Mouse (Mus musculus) midbrain, embryonic 15.5 days (tissue): Measurements from ENCODE around the gene Slc24a3. TPM values are rescaled to one million over a fixed set of nuclear protein-coding genes. Genes with fewer than 3 reads are reported as not detected.
A peak's percentile ranks its signal among the peaks of the same experiment; 100 is the strongest.

ENCODE experiments used
- ATAC-seq: fragments of 200-750 bp; cut with Nextera tagmentation; replicated peaks from 2 replicates; pipeline ENCODE4 v1.8.0; 2017; ENCODE audit warnings: moderate TSS enrichment
- H3K27ac ChIP-seq: fragments of 300-500 bp; sonication (generic); 2 replicates; pipeline ENCODE4 v1.5.1; 2015; ENCODE audit warnings: mild to moderate bottlenecking, inconsistent platforms
- H3K27me3 ChIP-seq: fragments of 300-500 bp; sonication (generic); replicated peaks from 2 replicates; pipeline ENCODE4 v1.6.1; 2015; ENCODE audit warnings: inconsistent platforms
- H3K36me3 ChIP-seq: fragments of 300-500 bp; sonication (generic); replicated peaks from 2 replicates; pipeline ENCODE4 v1.6.1; 2015; ENCODE audit warnings: inconsistent platforms
- H3K4me1 ChIP-seq: fragments of 300-500 bp; sonication (generic); 2 replicates; pipeline ENCODE4 v1.6.1; 2015; ENCODE audit warnings: inconsistent platforms
- H3K4me2 ChIP-seq: fragments of 300-500 bp; sonication (generic); 2 replicates; pipeline ENCODE4 v1.6.1; 2015; ENCODE audit warnings: inconsistent platforms, mild to moderate bottlenecking, moderate library complexity
- H3K4me3 ChIP-seq: fragments of 300-500 bp; sonication (generic); 2 replicates; pipeline ENCODE4 v1.5.1; 2015; ENCODE audit warnings: mild to moderate bottlenecking, inconsistent platforms
- H3K9ac ChIP-seq: fragments of 300-500 bp; sonication (generic); 2 replicates; pipeline ENCODE4 v1.6.1; 2015; ENCODE audit warnings: mild to moderate bottlenecking, inconsistent platforms
- H3K9me3 ChIP-seq: fragments of 300-500 bp; sonication (generic); 2 replicates; pipeline ENCODE4 v1.6.1; 2016; ENCODE audit warnings: inconsistent platforms
- WGBS: fragments of 180-500 bp; shearing (Covaris S2); methylation state at CpG from one replicate; pipeline ENCODE4 v1.1.7; 2015; ENCODE audit warnings: mixed read lengths; 5-methylcytosine and 5-hydroxymethylcytosine counted together
- polyA plus RNA-seq: library from polyadenylated mRNA; unstranded; fragments of >200 nt; fragmentation: Nextera tagmentation; extraction: Ambion mirVana; gene quantifications from 2 replicates; pipeline ENCODE4 v1.2.1, GENCODE M21; 2015

Slc24a3 gene
- polyA plus RNA-seq, 1 experiment from 2014 or later: 17.4 TPM

DNA sequence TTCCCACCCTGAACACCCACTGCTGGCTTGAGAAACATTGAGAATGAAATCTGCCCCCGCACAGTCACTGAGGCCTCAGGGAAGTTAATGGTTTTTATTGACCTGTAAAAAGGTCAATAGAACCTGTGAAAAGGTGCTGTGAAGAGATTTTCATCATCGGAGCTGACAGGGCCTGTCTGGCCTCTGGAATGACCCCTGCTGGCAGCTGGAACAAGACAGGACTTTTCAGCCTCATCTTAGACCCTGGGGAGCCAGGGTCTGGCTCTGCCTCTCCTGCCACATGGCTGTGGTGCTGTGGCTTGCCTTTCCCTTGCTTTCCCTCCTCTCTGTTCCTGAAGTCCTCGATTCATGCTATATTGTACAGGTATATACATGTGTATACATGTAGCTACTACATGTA lies 228.2 kb downstream of the Slc24a3 start:
- H3K27me3 ChIP-seq: no peaks in the 10 kb centered on the region
- peaks cover 15% of the 10 kb centered on the region for H3K4me1 ChIP-seq
- H3K9me3 ChIP-seq: no peaks in the 10 kb centered on the region
- H3K4me3 ChIP-seq: no peak overlapping the region
- no peak overlapping the region for H3K27ac ChIP-seq
- no peaks in the 10 kb centered on the region for H3K36me3 ChIP-seq
- ATAC-seq: no peak
- no peak overlapping the region for H3K9ac ChIP-seq
- no peak overlapping the region for H3K4me2 ChIP-seq
- WGBS: 65% methylated on average over 3 of the region's 3 CpGs

DNA sequence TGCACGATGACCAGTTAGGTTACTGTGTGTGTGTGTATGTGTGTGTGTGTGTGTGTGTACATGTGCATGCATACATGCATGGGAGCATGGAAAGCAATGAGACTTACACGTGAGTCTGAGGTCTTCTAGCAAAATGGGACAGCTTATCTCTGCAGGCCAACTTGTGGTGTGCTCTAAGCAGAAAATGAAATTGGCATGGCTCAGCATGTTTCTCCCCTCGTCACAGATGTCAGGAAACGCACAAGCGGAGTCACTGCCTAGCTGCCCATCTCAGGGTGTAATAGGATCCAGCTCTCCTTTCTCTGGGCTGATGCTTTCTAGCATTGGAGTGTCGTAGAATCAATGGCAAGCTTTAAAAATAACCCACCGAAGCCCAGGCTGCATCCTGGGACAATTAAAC lies 229.0 kb downstream of the Slc24a3 start:
- H3K36me3 ChIP-seq: no peaks in the 10 kb centered on the region
- H3K4me3 ChIP-seq: no peak overlapping the region
- no peak overlapping the region for H3K9ac ChIP-seq
- H3K27ac ChIP-seq: peak overlapping the region; percentile 65
- H3K27me3 ChIP-seq: no peaks in the 10 kb centered on the region
- 45% methylated on average over 7 of the region's 7 CpGs for WGBS
- no peaks in the 10 kb centered on the region for H3K9me3 ChIP-seq
- H3K4me1 ChIP-seq: peaks cover 15% of the 10 kb centered on the region
- H3K4me2 ChIP-seq: no peak overlapping the region
- ATAC-seq: peak; percentile 65; the same call in 1 of the 2 replicates

DNA sequence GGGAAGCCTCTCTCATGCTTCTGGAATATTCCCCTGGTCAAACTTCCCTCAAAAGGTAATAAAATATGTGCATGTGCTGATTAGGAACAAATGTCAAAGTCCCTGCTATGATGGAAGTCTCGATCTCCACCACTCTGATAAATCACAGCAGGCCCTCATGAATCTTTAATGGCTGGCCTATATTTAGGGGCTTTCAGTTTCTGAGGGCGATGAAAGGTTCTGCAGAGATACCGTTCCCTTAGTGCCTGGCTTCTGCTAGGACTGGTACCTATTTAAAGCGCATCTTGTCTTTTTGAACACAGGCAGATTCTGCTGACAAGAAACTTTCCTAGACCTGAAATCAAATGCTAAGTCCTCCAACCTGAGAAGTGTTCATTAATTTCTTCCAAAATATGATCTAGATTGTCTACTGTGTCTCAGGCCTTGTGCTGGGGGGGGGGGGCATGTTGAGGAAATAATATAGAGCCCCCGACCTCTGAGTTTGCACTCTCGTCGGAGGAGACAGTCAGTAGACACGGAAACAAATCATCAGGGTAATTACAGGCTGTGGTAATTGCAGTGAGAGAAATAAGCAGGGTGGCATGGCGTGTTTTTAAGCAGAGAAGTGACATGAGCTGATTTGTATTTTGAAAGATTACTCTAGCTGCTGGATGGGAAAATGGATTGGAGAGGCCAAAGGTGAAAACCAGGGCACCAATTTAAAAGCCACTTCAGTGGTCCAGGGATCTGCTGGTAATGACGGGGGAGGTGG lies 230.1 kb downstream of the Slc24a3 start:
- H3K4me3 ChIP-seq: no peak overlapping the region
- no peak overlapping the region for H3K4me2 ChIP-seq
- peaks cover 15% of the 10 kb centered on the region for H3K4me1 ChIP-seq
- H3K9me3 ChIP-seq: no peaks in the 10 kb centered on the region
- ATAC-seq: peak; percentile 56
- H3K27ac ChIP-seq: peak overlapping the region; percentile 65
- no peak overlapping the region for H3K9ac ChIP-seq
- no peaks in the 10 kb centered on the region for H3K27me3 ChIP-seq
- H3K36me3 ChIP-seq: no peaks in the 10 kb centered on the region
- 53% methylated on average over 10 of the region's 10 CpGs for WGBS

DNA sequence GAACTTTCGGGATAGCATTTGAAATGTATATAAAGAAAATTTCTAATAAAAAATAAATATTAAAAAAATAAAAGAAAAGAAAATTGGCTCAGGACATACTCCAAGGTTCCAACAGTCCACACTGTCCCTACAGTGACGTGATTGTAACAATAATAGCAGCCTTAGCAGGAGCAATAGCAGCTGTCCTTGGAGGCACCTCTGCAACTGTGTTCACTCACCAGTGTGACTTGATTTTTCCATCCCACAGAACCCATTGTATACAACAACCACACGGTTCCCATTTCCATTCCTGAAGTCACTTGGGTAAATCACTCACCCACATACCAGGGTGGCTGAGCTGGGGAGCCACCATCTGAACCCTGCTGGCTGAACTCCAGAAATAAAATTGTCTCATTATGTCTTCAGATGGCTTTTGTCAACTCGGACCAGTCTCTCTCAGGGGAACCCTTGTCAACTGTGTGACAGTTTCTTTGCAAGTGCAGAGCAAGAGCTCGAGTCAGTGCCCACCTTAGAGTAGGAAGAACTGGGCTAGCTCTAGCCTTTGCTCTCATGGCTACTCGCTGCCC lies 233.8 kb downstream of the Slc24a3 start:
- no peak overlapping the region for H3K4me3 ChIP-seq
- ATAC-seq: no peak
- 53% methylated on average over 6 of the region's 6 CpGs for WGBS

DNA sequence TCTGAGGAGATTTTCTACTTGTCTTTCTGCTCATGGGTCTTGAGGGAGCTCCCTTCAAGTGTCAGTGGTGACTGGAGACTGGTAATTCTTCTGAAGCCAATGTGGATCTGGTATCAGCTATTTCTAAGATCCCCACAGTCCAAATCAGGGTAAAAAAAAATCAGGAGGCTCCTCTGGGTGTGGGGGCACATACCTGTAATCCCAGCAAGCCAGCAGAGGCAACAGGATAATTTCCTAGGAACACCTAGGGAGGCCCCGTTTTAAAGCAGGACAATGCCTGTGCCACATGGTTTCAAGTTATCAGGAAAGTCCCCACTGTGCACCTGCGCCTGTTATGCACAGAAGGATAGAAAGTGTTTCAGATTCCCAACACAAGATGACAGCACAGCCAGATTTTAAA lies 234.4 kb downstream of the Slc24a3 start:
- H3K27ac ChIP-seq: no peak overlapping the region
- H3K9ac ChIP-seq: no peak overlapping the region
- no peaks in the 10 kb centered on the region for H3K9me3 ChIP-seq
- no peak overlapping the region for H3K4me2 ChIP-seq
- H3K27me3 ChIP-seq: no peaks in the 10 kb centered on the region
- 69% methylated on average over 2 of the region's 2 CpGs for WGBS
- H3K4me3 ChIP-seq: no peak overlapping the region
- H3K36me3 ChIP-seq: no peaks in the 10 kb centered on the region
- no peak for ATAC-seq
- H3K4me1 ChIP-seq: peaks cover 20% of the 10 kb centered on the region

More for the DNA sequence above, 233.8 kb downstream of the Slc24a3 start:
- Histone ChIP-seq H3K27me3 (no peaks in the 10 kb centered on the region), H3K4me2 (no peak overlapping the region), H3K27ac (no peak overlapping the region), H3K9me3 (no peaks in the 10 kb centered on the region), H3K4me1 (peaks cover 24% of the 10 kb centered on the region), H3K36me3 (no peaks in the 10 kb centered on the region), H3K9ac (no peak overlapping the region)

DNA sequence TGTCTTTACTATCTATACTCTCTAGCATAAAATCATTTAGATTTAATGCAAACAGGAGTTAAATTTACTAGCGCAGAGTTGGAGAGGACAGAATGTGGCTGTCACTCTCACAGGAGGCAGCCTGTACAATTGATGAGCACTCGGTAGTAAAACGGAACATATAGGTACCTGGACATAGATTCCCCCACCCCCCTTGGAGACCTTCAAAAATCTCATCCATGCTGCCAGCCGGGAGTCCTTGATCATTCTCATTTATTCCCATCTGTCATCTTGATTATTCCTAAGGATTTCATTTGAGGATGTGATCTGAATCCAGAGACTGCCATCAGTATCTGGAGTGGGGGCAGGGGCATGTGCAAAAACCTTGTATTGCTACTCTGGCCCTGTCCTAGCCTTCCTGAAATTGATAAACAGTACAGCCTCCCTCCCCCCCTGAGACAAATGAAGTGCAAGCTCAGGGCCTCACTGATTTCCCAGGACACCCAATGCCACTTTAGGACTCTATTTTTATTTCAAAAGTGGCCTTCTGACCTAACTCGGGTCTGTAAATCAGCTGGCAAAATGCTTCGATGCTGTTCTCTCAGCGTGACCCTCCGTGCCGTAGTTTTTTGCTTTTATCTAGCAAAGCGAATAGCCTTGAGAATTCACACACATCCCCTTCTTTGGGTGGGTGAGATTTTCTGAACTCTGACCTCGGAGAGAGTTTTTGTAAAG lies 237.4 kb downstream of the Slc24a3 start:
- H3K9me3 ChIP-seq: no peaks in the 10 kb centered on the region
- H3K4me1 ChIP-seq: peaks cover 15% of the 10 kb centered on the region
- H3K27me3 ChIP-seq: no peaks in the 10 kb centered on the region
- ATAC-seq: peak; percentile 77
- no peak overlapping the region for H3K27ac ChIP-seq
- WGBS: 18% methylated on average over 11 of the region's 11 CpGs
- H3K4me3 ChIP-seq: no peak overlapping the region
- H3K36me3 ChIP-seq: no peaks in the 10 kb centered on the region
- H3K9ac ChIP-seq: no peak overlapping the region
- no peak overlapping the region for H3K4me2 ChIP-seq

DNA sequence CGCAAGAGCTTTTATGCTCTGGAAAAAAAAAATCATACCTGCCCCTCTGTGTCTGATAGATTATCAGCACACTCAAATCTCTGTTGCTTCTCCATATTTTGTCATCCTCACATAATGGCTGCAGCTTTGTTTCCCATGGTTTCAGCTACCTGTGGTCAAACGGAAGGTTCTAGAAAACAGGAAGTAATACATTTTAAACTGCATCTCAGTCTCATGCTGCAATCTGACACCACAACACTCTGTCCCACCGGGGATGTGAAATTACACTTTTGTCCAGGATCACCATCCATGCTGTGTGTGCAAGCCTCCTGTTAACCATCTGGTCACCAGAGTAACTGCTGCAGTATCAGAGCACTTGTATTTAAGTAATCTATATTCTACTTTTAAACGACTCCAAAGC lies 238.2 kb downstream of the Slc24a3 start:
- no peak for ATAC-seq
- Histone ChIP-seq H3K36me3 (no peaks in the 10 kb centered on the region), H3K9ac (no peak overlapping the region), H3K4me3 (no peak overlapping the region), H3K4me2 (no peak overlapping the region), H3K4me1 (peaks cover 15% of the 10 kb centered on the region), H3K9me3 (no peaks in the 10 kb centered on the region), H3K27me3 (no peaks in the 10 kb centered on the region), H3K27ac (no peak overlapping the region)
- WGBS: 42% methylated on average over 4 of the region's 4 CpGs

DNA sequence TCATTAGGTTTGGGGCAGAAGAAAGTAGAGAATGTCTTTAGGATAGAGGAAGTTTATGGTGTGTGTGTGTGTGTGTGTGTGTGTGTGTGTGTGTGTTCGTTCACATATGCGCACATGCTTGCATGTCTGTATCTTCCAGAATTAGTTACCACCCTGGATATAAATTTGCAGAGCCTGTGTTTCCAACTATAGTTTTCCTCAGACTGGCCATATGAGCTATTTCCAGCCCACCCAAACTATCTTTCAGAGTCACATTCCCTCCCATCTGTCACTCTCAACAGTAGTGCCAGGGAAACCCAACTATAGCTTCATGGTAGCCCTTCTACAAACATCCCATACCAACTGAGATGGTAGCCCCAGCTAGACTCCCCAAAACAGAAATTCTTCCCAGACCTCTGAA lies 250.2 kb downstream of the Slc24a3 start:
- ATAC-seq: no peak
- Histone ChIP-seq H3K27me3 (no peaks in the 10 kb centered on the region), H3K27ac (no peak overlapping the region), H3K36me3 (no peaks in the 10 kb centered on the region), H3K4me1 (peaks cover 9% of the 10 kb centered on the region; the same call in 1 of the 2 replicates), H3K9ac (no peak overlapping the region), H3K4me2 (no peak overlapping the region), H3K4me3 (no peak overlapping the region), H3K9me3 (no peaks in the 10 kb centered on the region)
- 95% methylated on average over 2 of the region's 2 CpGs for WGBS

DNA sequence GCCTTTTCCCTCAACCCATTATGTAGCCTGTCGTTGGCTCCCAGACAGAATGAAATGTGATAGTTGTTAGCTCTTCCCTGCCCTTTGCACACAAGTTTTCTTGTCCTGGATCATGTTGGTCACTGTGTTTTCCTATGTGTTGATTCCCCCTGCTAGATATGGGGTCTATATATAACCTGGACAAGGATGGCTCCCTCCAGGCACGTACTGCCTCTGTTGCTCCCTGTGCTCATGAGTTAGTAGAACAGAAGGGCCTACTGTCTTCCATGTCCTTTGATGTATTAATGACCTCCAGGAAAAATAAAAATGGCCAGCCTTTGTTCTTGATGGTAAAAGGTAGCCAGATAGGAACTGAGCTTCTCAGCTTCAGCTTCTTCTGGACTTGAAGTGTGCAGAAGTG lies 251.5 kb downstream of the Slc24a3 start:
- no peak overlapping the region for H3K4me2 ChIP-seq
- H3K36me3 ChIP-seq: no peaks in the 10 kb centered on the region
- no peak overlapping the region for H3K27ac ChIP-seq
- H3K9me3 ChIP-seq: no peaks in the 10 kb centered on the region
- no peak for ATAC-seq
- H3K4me3 ChIP-seq: no peak overlapping the region
- H3K9ac ChIP-seq: no peak overlapping the region
- WGBS: 77% methylated on average over 2 of the region's 2 CpGs
- peaks cover 9% of the 10 kb centered on the region; the same call in 1 of the 2 replicates for H3K4me1 ChIP-seq
- H3K27me3 ChIP-seq: no peaks in the 10 kb centered on the region

DNA sequence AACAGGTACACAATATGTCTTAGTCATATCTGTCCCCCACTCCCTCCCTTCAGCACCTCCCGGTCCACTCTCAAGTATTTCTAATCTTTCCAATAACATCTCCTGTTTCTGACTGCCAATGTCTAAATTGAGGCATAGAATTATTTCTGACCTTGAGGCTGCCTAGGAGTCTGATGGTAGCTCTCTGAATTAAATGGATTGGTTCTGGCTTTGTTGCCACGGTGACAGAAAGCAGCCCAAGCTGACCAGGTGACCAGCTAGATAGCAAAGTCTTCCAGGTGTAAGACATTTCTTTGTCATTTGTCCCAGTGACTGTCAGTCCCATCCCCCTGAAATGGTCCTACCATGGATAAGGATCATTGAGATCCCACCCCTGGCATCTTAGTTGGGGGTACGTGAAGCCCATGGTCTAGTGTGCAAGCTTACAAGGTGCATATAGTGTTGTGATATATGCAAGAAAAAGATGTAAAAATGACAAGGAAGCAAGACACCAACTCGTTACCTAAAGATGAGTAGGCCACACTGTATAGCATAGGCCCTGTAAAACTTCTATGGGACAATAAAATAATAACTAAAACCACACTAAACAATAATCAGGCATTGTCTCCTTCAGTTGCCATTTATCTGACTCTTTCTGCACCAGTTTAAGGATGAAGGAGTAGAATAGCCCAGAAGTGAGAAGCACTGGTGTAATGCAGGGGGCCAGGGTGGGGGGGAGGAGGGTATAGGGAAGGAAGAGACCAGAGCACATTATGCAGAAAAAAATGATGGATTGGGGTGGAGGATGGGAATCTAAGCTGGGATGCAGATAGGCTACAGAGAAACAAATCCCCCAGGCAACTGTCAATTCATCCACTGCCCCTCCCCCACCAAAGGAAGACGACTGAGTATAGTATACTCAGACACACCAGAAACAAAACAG lies 253.7 kb downstream of the Slc24a3 start:
- 60% methylated on average over 5 of the region's 5 CpGs for WGBS

DNA sequence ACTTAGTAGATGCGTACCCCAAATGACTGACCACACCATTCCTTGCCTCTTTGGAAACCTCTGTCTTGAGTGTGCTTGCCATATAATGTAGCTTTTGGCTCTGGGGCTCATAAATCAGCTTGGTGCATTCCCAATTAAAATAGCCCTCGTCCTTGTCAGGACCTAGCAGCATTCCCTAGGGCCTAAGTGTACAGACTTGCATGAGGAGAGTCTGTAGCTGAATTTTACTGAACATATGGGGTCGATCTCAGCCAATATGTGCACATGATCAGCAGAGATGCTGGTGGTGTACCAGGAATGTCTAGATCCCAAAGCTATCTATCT lies 254.3 kb downstream of the Slc24a3 start:
- Histone ChIP-seq H3K9me3 (no peaks in the 10 kb centered on the region), H3K4me2 (no peak overlapping the region), H3K27ac (no peak overlapping the region), H3K4me1 (peaks cover 9% of the 10 kb centered on the region; the same call in 1 of the 2 replicates), H3K27me3 (no peaks in the 10 kb centered on the region), H3K9ac (no peak overlapping the region), H3K36me3 (no peaks in the 10 kb centered on the region), H3K4me3 (no peak overlapping the region)
- no peak for ATAC-seq
- WGBS: 58% methylated on average over 3 of the region's 3 CpGs

More for the DNA sequence above, 253.7 kb downstream of the Slc24a3 start:
- H3K27me3 ChIP-seq: no peaks in the 10 kb centered on the region
- peaks cover 9% of the 10 kb centered on the region; the same call in 1 of the 2 replicates for H3K4me1 ChIP-seq
- ATAC-seq: peak; percentile 76; the same call in 1 of the 2 replicates
- no peaks in the 10 kb centered on the region for H3K9me3 ChIP-seq
- H3K36me3 ChIP-seq: no peaks in the 10 kb centered on the region
- H3K4me3 ChIP-seq: no peak overlapping the region
- no peak overlapping the region for H3K9ac ChIP-seq
- H3K4me2 ChIP-seq: no peak overlapping the region
- 0 out of 2 replicates have a peak overlapping the region, but pooled peaks have one; percentile 43 for H3K27ac ChIP-seq

DNA sequence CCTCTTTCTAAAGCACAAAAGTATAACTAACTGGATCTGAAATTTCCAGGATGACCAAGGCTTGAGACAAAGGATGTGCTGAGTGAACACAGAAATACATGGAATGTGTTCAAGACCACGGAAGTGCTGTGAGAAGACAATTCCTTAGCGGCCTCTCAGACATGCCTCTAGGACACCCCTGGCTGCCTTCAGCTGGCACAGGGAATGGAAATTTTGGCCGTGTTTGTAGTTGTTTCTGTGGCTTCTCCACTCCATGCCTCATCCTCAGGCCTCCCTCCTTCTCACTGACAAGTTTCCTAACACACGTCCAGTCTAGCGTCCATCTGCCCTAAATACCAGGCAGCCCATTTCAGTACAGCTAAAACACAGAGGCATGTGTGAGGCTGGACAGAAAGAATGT lies 262.4 kb downstream of the Slc24a3 start:
- Histone ChIP-seq H3K4me1 (no peaks in the 10 kb centered on the region), H3K9me3 (no peaks in the 10 kb centered on the region), H3K36me3 (no peaks in the 10 kb centered on the region), H3K27ac (no peak overlapping the region), H3K4me3 (no peak overlapping the region), H3K4me2 (no peak overlapping the region), H3K9ac (no peak overlapping the region), H3K27me3 (no peaks in the 10 kb centered on the region)
- WGBS: 90% methylated on average over 5 of the region's 5 CpGs
- ATAC-seq: no peak
